Mouse (Mus musculus) stomach, postnatal 0 days (tissue): ENCODE measurements at regions not wholly inside any gene's neighbourhood (a gene's known extent, or its start where the extent isn't known, plus 50 kb on each side); places are given as distances from the start of the nearest gene placed in this dataset.

Experiments used
- CTCF ChIP-seq: IDR thresholded peaks from 2 replicates; pipeline ENCODE4 v1.5.1; 2016; ENCODE audit warnings: antibody characterized with exemption, low read depth, mild to moderate bottlenecking, moderate library complexity
- EP300 ChIP-seq: optimal IDR thresholded peaks from 2 replicates; pipeline ENCODE3; 2016; ENCODE audit warnings: antibody characterized with exemption

- TF ChIP-seq CTCF (no peak), EP300 (no peak)
Measured at GRCm38 (mm10) chr9:100166256-100166655, 290.3 kb upstream of the Sox14 start.
